Mouse (Mus musculus) brain, embryonic 14.5 days (tissue): ENCODE measurements at regions not wholly inside any gene's neighbourhood (a gene's known extent, or its start where the extent isn't known, plus 50 kb on each side); places are given as distances from the start of the nearest gene placed in this dataset.

Experiments
- CTCF ChIP-seq: fragments of 200-500 bp; IDR thresholded peaks from 2 replicates; pipeline ENCODE4 v1.5.1; 2012; ENCODE audit warnings: inconsistent platforms, mild to moderate bottlenecking, moderate library complexity, borderline replicate concordance; ENCODE audit not compliant: insufficient read depth, insufficient read length; ENCODE audit errors: extremely low read depth
- POLR2A ChIP-seq: fragments of 200-500 bp; IDR thresholded peaks from 2 replicates; pipeline ENCODE4 v1.6.1; 2012; ENCODE audit warnings: mild to moderate bottlenecking, inconsistent platforms, borderline replicate concordance; ENCODE audit not compliant: poor library complexity, insufficient read depth, insufficient read length, severe bottlenecking; ENCODE audit errors: extremely low read depth

- TF ChIP-seq CTCF (peak; percentile 44; the same call in 1 of the 2 replicates), POLR2A (no peak)
Measured at GRCm38 (mm10) chr15:15238309-15238708, 1490.2 kb upstream of the Cdh9 start.
